Mouse (Mus musculus): ENCODE results near the gene Elovl1. TPM values are rescaled to one million over a fixed set of nuclear protein-coding genes. Genes with fewer than 3 reads are reported as not detected.

Elovl1 gene
- polyA plus RNA-seq, 1 experiment from 2014 or later = 273 TPM

GRCm38 (mm10) chr4:118432332-118432731 is 4.4 kb downstream of the Elovl1 start:
- H3K27me3 ChIP-seq = no peaks in the 10 kb centered on the region
- no peak for ATAC-seq (ENCODE audit: insufficient number of reproducible peaks, low FRiP score, low TSS enrichment, low read depth)
- peaks cover 58% of the 10 kb centered on the region for H3K4me1 ChIP-seq

GRCm38 (mm10) chr4:118436820-118437603 is 9.1 kb downstream of the Elovl1 start, which contains the start of gene Cdc20:
Gene Cdc20, minus strand, starts transcription at chr4:118437352.
- peak within 1 kb of the TSS; percentile 55 for H3K9ac ChIP-seq
- ATAC-seq (ENCODE audit: insufficient number of reproducible peaks, low FRiP score, low TSS enrichment, low read depth) = peak; percentile 95
- peak within 1 kb of the TSS; percentile 93 for H3K27ac ChIP-seq
- peaks cover 25% of the 10 kb centered on the region for H3K36me3 ChIP-seq
- peaks cover 37% of the 10 kb centered on the region for H3K4me1 ChIP-seq
- under 1% methylated on average over 67 of the region's 67 CpGs for WGBS
- H3K4me2 ChIP-seq = peak within 1 kb of the TSS; percentile 96
- no peaks in the 10 kb centered on the region for H3K9me3 ChIP-seq
- H3K4me3 ChIP-seq = peak within 1 kb of the TSS; percentile 62
- no peaks in the 10 kb centered on the region for H3K27me3 ChIP-seq

More at GRCm38 (mm10) chr4:118432332-118432731, 4.4 kb downstream of the Elovl1 start:
- H3K9me3 ChIP-seq = no peaks in the 10 kb centered on the region
- H3K36me3 ChIP-seq = peaks cover 43% of the 10 kb centered on the region
- no peak overlapping the region for H3K9ac ChIP-seq
- 78% methylated on average over 8 of the region's 8 CpGs for WGBS
- no peak overlapping the region for H3K4me3 ChIP-seq
- H3K27ac ChIP-seq = no peak overlapping the region
- H3K4me2 ChIP-seq = no peak overlapping the region

- peak overlapping the region; percentile 93 for H3K27ac ChIP-seq
- H3K9ac ChIP-seq = peak overlapping the region; percentile 33; the same call in 1 of the 2 replicates
- peak overlapping the region; percentile 62 for H3K4me3 ChIP-seq
- no peaks in the 10 kb centered on the region for H3K27me3 ChIP-seq
- peaks cover 17% of the 10 kb centered on the region for H3K36me3 ChIP-seq
- peak overlapping the region; percentile 96 for H3K4me2 ChIP-seq
- peaks cover 37% of the 10 kb centered on the region for H3K4me1 ChIP-seq
- no peaks in the 10 kb centered on the region for H3K9me3 ChIP-seq
- ATAC-seq (ENCODE audit: insufficient number of reproducible peaks, low FRiP score, low TSS enrichment, low read depth) = no peak
- WGBS = 5% methylated on average over 12 of the region's 12 CpGs
Observed at GRCm38 (mm10) chr4:118437829-118438253, 9.9 kb downstream of the Elovl1 start.

GRCm38 (mm10) chr4:118445088-118445487 is 17.2 kb downstream of the Elovl1 start:
- H3K4me3 ChIP-seq = no peak overlapping the region
- H3K27me3 ChIP-seq = 0 out of 2 replicates have a peak, but pooled peaks cover 2% of the 10 kb centered on the region
- peaks cover 16% of the 10 kb centered on the region for H3K4me1 ChIP-seq
- WGBS = 75% methylated on average over 10 of the region's 10 CpGs
- H3K27ac ChIP-seq = peak overlapping the region; percentile 50; the same call in 1 of the 2 replicates
- H3K36me3 ChIP-seq = no peaks in the 10 kb centered on the region
- no peaks in the 10 kb centered on the region for H3K9me3 ChIP-seq
- no peak; the same call in 1 of the 2 replicates for ATAC-seq (ENCODE audit: insufficient number of reproducible peaks, low FRiP score, low TSS enrichment, low read depth)
- H3K4me2 ChIP-seq = no peak overlapping the region
- no peak overlapping the region for H3K9ac ChIP-seq

- Histone ChIP-seq H3K9ac (0 out of 2 replicates have a peak overlapping the region, but pooled peaks have one; percentile 40), H3K4me2 (peak overlapping the region; percentile 86), H3K36me3 (no peaks in the 10 kb centered on the region), H3K4me1 (peaks cover 16% of the 10 kb centered on the region), H3K9me3 (no peaks in the 10 kb centered on the region), H3K4me3 (peak overlapping the region; percentile 39), H3K27ac (peak overlapping the region; percentile 50), H3K27me3 (0 out of 2 replicates have a peak, but pooled peaks cover 3% of the 10 kb centered on the region)
- 12% methylated on average over 18 of the region's 18 CpGs for WGBS
- peak; percentile 68 for ATAC-seq (ENCODE audit: insufficient number of reproducible peaks, low FRiP score, low TSS enrichment, low read depth)
Observed at GRCm38 (mm10) chr4:118445781-118446414, 18.0 kb downstream of the Elovl1 start.

- Histone ChIP-seq H3K27ac (peak overlapping the region; percentile 50; the same call in 1 of the 2 replicates), H3K36me3 (no peaks in the 10 kb centered on the region), H3K4me2 (peak overlapping the region; percentile 86), H3K4me3 (peak overlapping the region; percentile 39), H3K4me1 (peaks cover 16% of the 10 kb centered on the region), H3K9ac (0 out of 2 replicates have a peak overlapping the region, but pooled peaks have one; percentile 40), H3K27me3 (0 out of 2 replicates have a peak, but pooled peaks cover 3% of the 10 kb centered on the region), H3K9me3 (no peaks in the 10 kb centered on the region)
- 33% methylated on average over 24 of the region's 24 CpGs for WGBS
- ATAC-seq (ENCODE audit: insufficient number of reproducible peaks, low FRiP score, low TSS enrichment, low read depth) = no peak
Observed at GRCm38 (mm10) chr4:118446415-118447153, 18.7 kb downstream of the Elovl1 start.

- Histone ChIP-seq H3K9ac (no peak within 1 kb of the TSS), H3K4me1 (no peaks in the 10 kb centered on the region), H3K36me3 (no peaks in the 10 kb centered on the region), H3K27me3 (no peaks in the 10 kb centered on the region), H3K9me3 (no peaks in the 10 kb centered on the region), H3K4me2 (no peak within 1 kb of the TSS), H3K4me3 (no peak within 1 kb of the TSS), H3K27ac (no peak within 1 kb of the TSS)
- 61% methylated on average over 9 of the region's 9 CpGs for WGBS
- ATAC-seq (ENCODE audit: insufficient number of reproducible peaks, low FRiP score, low TSS enrichment, low read depth) = no peak
Observed at GRCm38 (mm10) chr4:118457345-118457975, 29.6 kb downstream of the Elovl1 start, which contains the start of gene Mpl. Gene Mpl, minus strand, starts transcription at chr4:118457513.

GRCm38 (mm10) chr4:118464956-118465355 is 37.1 kb downstream of the Elovl1 start:
- no peaks in the 10 kb centered on the region for H3K27me3 ChIP-seq
- H3K27ac ChIP-seq = no peak overlapping the region
- H3K9ac ChIP-seq = no peak overlapping the region
- no peak for ATAC-seq (ENCODE audit: insufficient number of reproducible peaks, low FRiP score, low TSS enrichment, low read depth)
- H3K4me3 ChIP-seq = no peak overlapping the region
- H3K9me3 ChIP-seq = no peaks in the 10 kb centered on the region
- H3K36me3 ChIP-seq = no peaks in the 10 kb centered on the region
- 84% methylated on average over 3 of the region's 3 CpGs for WGBS
- no peak overlapping the region for H3K4me2 ChIP-seq
- peaks cover 3% of the 10 kb centered on the region; the same call in 1 of the 2 replicates for H3K4me1 ChIP-seq

- Histone ChIP-seq H3K4me3 (no peak overlapping the region), H3K27me3 (no peaks in the 10 kb centered on the region), H3K36me3 (no peaks in the 10 kb centered on the region), H3K27ac (no peak overlapping the region), H3K9ac (no peak overlapping the region), H3K4me1 (peaks cover 6% of the 10 kb centered on the region), H3K4me2 (no peak overlapping the region), H3K9me3 (no peaks in the 10 kb centered on the region)
- 13% methylated on average over 11 of the region's 11 CpGs for WGBS
- ATAC-seq (ENCODE audit: insufficient number of reproducible peaks, low FRiP score, low TSS enrichment, low read depth) = no peak
Observed at GRCm38 (mm10) chr4:118465697-118466163, 37.8 kb downstream of the Elovl1 start.

GRCm38 (mm10) chr4:118471281-118471680 is 43.4 kb downstream of the Elovl1 start:
- Histone ChIP-seq H3K9ac (no peak overlapping the region), H3K36me3 (no peaks in the 10 kb centered on the region), H3K27ac (no peak overlapping the region), H3K4me2 (no peak overlapping the region), H3K27me3 (no peaks in the 10 kb centered on the region), H3K9me3 (no peaks in the 10 kb centered on the region), H3K4me3 (no peak overlapping the region), H3K4me1 (peaks cover 6% of the 10 kb centered on the region)
- ATAC-seq (ENCODE audit: insufficient number of reproducible peaks, low FRiP score, low TSS enrichment, low read depth) = no peak
- WGBS = 42% methylated on average over 6 of the region's 6 CpGs

GRCm38 (mm10) chr4:118472687-118473086 is 44.8 kb downstream of the Elovl1 start:
- no peak overlapping the region for H3K9ac ChIP-seq
- H3K9me3 ChIP-seq = no peaks in the 10 kb centered on the region
- no peaks in the 10 kb centered on the region for H3K27me3 ChIP-seq
- H3K4me3 ChIP-seq = no peak overlapping the region
- H3K27ac ChIP-seq = no peak overlapping the region
- no peak overlapping the region for H3K4me2 ChIP-seq
- peaks cover 9% of the 10 kb centered on the region for H3K4me1 ChIP-seq
- 85% methylated on average over 11 of the region's 11 CpGs for WGBS
- no peak for ATAC-seq (ENCODE audit: insufficient number of reproducible peaks, low FRiP score, low TSS enrichment, low read depth)
- no peaks in the 10 kb centered on the region for H3K36me3 ChIP-seq
